Mouse (Mus musculus): ENCODE data around the gene Nefh.

DNA sequence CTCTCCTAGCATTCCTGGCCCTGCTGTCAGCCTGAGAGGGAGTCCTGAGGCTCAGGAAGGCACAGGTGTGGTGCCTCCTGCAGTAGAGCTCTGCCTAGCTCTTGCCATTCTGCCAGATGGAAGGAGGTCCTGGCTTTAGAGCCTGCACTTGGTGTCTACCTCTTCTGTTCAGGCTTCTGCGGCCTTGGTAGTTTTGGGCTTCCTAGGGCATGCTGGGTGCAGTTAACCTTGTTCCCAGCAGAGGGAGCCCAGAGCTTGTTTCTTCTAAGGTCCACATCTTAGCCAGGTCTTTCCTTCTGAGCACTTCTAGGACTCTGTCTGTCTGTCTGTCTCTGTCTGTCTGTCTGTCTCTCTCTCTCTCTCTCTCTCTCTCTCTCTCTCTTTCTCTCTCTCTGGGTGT, 31.8 kb downstream of the Nefh start:
- TF ChIP-seq CTCF (IDR thresholded peaks at IDR 0.05; ENCODE audit: low read depth) = peak; percentile 86
- TF ChIP-seq EP300 (IDR thresholded peaks at IDR 0.05; ENCODE audit: low read depth) = no peak
